Mouse (Mus musculus) Muller cell, postnatal 12 days (primary cell): ENCODE results near the gene Dgat2.

Experiments used
- DNase-seq: peaks from one replicate; pipeline ENCODE4 v3.0.0-alpha.2; 2015; ENCODE audit errors: inconsistent ontology term

Gene Dgat2

DNA sequence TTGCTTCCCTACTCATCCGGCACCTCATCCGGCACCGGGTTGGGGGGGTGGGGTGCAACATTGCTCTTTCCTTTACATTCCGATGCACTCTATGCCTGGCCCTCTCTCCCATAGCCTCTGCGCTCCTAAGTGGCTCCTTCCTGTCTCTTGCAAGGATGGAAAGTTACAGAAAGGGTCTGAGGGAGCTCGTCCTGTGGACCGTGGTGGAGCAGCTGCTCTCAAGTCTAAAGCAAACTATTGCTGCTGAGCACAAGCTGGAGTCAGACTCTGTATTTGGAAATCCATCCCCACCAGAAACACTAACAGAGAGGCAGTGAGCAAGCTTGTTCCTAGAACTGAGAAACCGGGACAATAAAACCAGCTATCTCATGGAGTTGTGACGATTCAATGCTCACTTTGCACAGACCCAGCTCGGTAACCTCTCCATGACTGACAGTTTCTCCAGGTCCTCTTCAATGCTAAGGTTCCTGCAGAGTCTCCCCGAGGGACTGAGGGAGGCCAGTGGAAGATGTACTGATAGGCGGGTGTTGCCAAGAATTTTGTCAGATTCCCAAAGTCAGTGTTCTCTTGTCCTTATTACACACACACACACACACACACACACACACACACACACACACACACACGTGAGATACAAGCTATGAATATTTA is 42.6 kb downstream of the Dgat2 start:
- DNase-seq, result peak; percentile 71

DNA sequence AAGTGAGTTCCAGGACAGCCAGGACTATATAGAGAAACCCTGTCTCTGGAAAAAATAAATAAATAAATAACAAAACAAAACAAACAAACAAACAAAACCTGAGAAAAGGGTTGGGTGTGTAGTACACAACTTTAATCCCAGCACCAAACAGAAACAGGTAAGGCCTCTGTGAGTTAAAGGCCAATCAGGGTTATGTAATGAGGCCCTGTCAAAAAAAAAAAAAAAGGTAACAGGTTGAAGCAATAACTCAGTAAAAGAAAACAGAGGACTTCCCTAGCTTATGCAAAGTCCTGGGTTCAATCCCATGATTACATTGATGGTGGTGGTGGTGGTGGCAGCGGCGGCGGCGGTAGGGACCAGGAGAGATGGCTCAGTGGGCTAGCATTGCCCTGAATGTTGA is 45.0 kb downstream of the Dgat2 start:
- no peak for DNase-seq

DNA sequence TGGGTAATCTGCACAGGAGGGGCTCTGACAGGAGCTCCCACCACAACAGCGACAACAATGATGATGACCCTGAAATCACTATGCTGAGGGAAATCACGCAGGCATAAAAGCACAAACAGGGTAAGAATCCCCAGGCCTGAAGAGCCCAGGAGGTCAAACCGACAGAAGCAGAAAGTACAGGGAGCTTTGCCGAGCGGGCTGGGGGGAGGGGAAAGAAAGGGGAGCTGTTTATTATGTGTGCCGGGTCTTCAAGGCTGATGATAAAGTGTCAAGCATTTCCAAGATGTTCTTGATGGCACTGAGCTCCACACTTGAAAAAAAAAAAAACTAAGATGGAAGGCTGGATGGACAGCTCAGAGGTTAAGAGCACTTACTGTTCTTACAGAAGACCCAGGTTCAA is 45.7 kb downstream of the Dgat2 start:
- DNase-seq, result no peak

DNA sequence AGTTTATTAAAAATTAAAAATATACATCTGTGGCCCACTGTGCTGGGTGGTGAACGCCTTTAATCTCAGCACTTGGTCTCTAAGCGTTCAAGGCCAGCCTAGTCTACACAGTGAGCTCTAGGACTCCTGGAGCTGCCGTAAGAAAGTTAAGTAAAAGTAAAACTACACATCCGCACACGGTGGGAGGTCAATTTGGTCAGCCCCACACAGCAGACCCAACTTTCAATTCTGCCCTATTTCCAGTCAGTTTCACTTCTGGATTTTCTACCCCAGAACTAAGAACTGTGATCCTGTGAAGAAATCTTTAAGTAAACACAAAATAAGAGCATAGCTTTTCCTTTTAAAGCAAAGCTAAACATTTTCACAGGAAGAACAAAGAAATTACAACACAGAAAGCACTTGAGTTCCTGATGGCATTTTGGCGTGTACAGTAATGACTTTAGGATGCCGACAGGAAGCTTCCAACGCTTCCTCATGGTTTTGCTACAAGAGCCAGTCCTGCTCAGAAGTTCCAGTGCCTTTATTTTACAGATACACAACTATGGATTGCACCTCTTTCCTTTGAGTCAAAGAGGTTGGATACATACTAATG is 48.6 kb downstream of the Dgat2 start:
- no peak for DNase-seq

DNA sequence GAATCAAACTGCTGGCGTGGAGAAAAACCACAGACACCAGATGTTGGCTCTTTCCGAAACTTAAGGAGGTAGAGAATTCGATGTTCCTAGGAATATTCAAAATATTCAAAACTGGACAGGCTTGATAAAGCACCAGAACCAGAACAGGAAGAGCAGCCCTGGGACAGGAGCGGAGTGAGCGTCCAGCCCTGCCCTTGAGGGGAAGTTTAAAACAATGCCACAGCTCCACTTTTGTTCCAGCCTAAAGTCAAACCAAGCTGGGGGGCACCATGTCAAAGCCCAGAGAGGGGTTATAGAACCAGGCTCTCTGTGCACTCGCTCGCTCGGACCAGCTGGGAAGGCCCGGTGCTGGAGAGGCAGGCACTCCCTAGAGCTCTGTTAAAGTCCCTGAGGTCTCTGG is 49.9 kb downstream of the Dgat2 start:
- DNase-seq, result no peak

DNA sequence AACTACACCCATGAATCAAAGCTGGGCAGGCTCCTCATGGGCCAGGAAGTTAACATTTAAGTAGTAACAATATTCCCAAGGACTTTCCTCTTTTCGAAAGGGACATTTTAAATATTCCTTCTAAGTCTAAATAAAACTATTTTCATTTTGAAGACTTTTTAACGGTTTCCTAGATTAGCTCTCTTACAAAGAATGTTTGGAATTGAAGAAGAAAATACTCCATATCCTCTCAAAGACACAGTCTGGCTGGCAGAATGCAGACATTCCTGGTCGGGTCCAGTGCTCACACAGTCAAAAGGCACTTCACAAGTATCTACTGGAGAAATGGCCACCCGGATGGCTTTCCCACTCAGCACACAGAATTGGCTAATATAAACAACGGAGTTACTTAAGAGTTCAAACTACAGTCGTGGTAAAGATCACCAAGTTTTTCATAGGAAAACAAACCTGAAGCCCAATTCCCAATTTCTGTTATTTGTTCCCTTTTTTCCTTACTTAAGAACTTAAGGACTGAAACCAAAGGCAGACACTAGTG is 50.6 kb downstream of the Dgat2 start:
- DNase-seq, result peak; percentile 44

DNA sequence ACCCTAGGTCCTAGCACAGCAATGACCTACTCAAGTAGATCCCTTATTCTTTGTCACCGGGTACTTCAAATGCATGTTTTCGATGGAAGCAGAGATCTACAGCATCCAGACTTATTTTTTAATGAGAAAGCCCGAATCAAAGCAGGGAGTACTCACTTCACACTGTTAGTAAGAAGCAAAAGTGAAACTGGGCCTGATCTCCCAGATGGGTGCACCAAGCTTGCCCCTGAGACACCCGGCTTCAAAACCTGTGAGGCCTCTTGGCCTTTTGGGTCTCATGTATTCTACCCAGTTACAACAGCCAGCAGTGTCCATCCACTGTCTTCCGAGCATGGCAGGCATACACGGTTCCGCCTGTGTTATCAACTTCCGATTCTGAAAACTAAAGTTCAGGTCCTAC is 53.6 kb downstream of the Dgat2 start:
- no peak for DNase-seq

DNA sequence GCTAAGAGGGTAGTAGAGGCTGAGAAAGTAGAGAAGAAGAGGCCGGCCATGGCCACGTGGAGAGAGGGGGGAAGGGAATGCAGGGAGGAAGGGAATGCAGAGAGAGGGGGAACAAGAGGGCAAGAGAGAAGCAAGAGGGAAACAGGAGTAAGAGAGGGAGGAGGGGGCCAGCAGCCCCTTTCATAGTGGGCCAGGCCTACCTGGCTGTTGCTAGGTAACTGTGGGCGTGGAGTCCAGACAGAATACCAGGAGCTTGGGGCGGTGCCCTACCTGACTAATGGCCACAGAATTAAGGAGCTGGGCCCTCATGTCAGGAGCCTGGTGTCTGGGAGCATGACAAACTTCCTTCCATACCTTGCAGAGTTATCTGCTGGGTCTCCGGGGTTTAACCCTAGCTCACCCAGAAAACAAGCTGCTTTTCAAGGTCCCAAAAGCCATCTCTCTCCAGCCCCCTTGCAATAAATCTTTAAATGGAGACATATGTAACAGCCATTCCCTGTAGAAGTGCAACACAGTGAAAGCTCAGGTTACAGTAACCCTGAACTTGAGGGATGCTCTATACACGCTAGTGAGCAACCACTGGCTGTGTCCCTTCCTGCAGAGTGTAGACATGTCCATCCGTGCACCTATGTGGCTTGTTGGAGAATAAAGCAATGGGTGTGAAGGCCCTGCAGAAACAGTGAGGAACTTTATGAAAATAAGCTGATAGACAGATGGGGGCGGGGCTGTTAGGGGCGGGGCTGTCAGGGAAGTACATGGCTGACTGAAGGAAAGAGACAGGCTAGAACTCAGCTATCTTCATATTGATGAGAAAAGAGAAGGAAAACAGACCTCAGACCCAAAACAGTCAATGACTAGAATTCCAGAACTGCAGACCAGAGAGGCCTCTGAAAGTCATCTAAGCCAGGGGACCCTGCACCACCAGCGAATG is 54.2 kb downstream of the Dgat2 start:
- no peak for DNase-seq

DNA sequence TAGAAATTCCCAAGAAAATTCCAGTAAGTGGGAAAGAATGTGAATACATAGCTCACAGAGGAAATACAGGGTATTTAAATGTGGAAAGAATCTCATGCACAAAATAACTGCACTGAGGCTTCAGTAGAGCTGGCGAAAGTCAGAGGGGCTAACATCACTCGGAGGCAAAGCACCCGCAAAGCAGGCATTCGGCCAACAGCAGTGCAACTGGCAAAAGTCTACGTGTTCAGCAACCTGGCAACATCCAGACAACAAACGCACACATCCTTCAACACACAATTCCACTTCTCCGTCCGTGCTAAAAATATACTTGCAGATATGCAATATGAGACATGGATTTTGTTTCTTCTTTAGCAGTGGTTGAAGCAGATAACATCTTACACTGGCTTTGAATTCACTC is 56.5 kb downstream of the Dgat2 start:
- DNase-seq, result no peak

DNA sequence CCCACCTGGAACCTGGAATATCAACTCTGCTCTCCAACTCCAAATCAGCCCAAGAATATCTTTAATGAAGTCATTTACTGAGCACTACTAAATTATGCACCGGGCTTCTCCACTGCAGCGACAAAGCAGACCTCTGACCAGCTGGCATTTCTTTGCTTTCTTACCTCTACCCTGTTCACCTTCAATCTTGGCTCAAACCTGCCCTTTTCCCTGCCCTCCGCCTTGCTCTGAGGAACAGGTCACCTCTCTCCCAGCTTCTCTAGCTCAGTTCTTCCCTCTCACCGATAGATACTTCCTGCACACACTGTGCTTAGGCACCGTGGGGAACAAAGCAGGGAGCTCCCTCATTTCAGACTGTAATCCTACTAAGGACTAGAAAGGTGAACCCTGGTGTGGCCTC is 59.9 kb downstream of the Dgat2 start:
- no peak for DNase-seq

DNA sequence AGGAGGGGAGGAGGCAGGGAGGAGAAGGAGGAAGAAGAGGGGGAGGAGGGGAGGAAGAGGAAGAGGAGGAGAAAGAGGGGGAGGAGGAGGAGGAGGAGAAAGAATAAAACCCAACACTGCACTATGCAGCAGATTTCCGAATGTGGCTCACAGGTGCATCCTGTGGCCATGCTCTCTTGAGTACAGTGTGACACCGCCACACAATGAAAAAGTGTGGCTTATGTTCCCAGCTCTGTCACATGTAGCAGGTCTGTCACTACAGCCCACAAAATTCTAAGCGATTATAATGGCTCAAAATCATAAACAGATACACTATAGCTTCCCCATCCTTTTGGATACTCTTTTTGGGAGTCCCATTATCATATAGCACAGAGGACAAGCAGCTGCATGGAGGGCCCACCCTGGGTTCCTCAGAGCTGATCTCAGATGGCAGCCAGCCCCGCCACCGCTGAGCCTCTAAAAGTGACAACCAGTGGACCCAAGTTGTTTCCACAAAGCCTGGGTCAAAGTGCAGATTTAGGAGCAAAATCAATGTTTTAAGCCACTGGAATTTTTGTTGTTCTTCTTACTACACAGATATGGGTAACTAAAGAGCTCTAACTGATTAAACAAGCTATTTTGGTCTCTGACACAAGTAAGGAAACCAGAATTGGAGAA is 61.5 kb downstream of the Dgat2 start:
- DNase-seq, result no peak

DNA sequence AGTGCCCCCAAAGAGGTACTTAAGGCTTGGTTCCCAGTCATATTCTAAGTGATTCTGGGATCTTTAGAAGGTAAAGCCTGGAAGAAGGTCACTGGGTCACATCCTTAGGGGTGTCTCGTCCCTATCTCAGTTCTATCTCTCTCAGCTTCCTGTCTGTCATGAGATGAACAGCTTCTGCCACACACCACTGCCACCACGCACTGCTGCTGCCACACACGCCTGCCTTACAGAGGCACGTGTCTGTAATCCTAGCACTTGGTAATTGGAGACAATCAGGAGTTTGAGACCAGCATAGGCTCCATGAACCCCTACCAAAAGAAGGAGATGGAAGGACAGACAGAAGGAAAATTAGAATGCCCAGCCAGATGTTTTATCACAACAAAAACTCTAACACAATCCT is 62.4 kb downstream of the Dgat2 start:
- DNase-seq, result no peak

DNA sequence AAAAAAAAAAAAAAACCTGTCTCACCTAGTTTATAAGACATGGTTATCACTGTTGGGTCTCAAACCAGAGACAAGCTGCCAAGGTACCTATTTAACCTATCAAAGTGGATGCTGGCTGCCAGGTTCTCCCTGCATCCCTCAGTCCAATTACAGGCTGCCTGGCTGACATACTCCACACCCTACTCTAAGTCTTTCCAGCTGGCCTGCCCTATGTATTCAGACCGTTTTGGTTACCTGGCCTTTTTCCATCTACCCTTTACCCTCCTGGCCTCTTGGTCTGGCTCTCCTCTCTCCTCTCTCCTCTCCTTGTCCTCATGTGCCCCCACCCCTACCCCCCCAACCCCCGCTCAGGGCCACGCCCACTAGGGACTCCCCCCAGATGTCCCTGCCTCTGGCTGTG is 65.7 kb downstream of the Dgat2 start:
- no peak for DNase-seq

DNA sequence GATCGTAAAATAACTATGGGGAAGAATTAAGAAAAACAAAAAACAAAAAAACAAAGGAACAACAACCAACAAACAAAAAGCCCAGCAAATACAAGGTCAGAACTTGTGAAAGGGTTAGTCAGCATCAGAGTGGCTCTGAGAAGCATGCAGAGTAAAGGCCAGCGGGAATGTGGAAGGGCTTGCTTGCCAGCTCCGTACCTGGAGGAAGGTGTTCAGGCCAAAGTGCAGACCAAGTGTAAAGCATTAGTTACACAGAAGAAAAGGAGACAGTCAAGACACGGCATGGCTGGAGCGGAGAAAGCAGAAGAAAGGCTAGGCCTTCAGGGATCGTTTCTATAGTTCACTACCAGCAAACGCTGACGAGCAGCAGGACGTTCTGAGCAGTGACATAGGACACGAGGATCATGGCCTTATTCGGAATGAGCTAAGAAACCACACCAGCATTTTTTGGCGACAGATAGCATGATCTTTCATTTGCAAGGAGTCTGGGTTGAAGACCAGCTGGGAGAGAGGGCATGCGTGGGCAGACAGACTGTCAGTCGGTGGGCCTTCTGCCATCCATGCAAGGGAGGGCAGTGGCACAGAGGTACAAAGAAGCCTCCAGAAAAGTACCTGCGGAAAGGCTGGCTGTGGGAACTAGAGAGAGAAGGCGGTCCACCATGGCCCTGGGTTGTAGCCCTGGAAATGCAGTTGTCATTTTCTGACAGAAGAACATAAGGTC is 68.4 kb downstream of the Dgat2 start:
- no peak for DNase-seq

DNA sequence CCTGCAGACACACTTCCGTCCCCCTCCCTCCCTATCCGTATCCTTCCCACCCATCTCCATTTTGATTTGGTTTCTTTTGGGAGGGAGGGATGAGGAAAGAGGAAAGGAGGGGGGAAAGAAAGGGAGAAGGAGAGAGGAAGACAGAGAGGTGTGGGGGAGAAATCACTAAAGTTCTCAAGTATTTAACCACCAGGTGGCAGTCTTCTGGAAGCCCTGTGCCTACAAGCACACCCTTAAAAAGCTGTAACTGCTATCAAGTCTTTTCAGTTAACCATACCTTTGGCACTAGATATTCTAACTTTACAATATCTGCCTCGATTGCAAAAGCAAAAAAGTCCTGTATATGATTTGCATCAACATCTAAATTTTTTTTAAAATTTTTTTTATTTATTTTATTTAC is 75.0 kb downstream of the Dgat2 start:
- DNase-seq, result peak; percentile 29

DNA sequence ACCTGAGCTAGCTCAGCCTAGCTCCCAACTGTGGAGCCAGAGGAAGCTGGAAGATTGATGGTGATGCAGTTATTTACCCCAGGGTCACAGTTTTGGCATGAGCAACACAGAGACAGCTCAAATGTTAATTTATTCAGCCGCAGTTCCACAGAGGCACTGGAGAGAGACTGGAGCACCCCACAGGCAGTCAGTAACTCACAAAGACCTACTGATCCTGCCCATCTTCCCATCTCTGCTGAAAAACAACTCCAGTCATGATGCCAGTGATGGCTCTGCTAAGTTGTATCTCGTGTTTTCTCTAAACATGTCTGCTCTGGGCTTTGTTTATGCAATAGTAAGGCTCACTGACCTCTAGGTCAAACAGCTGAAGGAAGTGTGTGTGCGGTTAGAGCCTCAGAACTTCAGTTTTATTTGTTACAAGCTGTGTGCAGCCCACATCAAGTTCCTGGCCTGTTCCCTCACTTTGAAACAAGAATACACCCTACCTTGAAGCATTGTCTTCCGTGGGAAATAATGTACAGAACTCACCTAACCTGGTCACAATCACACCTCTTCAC is 75.7 kb downstream of the Dgat2 start:
- peak; percentile 18 for DNase-seq
